Mouse (Mus musculus): Measurements from ENCODE around the gene Plxnc1. TPM values are rescaled to one million over a fixed set of nuclear protein-coding genes. Genes with fewer than 3 reads are reported as not detected.

The Plxnc1 gene
- polyA plus RNA-seq, 1 experiment from 2014 or later = 8.1 TPM

DNA sequence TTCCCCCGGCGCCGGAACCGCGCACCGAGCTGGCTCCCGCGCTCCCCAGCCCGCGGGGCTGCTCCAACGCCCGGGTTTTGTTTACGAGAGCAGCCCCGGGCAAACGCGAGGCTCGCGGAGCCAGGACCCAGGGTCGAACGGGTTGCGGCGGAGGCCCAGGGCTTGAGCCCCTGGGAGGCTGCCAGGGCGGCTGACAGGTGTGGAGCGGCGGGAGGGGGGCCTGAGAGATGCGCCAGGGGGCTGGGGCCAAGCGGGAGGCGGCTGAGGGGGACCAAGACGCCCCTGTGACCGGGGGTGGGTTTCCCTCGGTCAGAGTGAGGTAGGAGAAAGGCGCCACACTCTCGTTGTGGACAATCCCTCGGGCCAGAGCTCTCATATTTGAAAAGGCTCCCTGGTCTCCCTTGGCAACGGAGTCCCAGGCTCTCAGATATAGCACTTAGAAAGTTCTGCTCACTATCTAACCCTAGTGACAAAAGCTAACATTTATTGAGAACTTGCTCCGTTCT, 624 bp upstream of the Plxnc1 start:
- H3K9ac ChIP-seq = peak overlapping the region; percentile 91

DNA sequence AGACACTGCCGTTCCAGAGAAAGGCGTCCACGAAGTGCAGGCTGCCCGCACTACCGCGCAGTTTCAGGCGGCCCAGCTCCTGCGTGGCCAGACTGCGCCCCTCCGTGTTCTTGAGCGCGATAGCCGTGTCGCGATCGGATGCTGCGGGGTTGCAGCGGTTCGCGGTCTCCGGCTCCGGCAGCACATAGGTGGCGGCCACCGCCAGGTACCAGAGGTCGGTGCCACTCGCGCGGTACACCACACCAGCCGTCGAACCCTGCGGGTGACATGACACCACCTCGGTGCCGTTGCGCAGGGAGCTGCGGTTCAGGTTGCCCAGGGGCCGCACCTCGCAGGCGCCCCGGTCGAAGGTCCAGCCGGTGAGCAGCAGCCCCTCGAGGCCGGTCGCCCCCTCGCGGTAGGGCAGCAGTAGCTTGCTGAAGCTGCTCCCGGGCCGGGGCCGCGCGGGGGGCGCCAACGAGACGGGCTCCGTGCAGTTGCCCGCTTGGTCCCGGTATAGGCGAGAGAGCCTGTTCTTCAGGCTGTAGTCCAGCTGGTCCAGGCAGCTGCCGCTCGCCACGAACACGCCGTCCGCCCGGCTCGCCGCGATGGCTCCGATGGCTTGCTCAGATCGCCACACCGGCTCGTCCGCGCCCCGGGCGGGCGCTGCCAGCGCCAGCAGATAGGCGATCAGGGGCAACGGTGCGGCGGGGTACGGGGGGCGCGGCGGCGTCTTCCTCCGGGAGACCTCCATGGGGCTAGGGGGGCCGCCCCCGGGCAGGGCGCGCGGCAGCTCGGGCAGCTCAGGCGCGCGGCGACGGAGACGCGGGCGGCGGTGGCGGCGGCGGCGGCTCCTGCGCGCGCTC, 567 bp downstream of the Plxnc1 start:
- peak overlapping the region; percentile 83 for H3K4me2 ChIP-seq
- peak; percentile 30 for ATAC-seq (ENCODE audit: low read depth)
- H3K27ac ChIP-seq (replicated peaks) = peak overlapping the region; percentile 96
- H3K27me3 ChIP-seq = peaks cover 27% of the 10 kb centered on the region
- peaks cover 60% of the 10 kb centered on the region for H3K4me1 ChIP-seq (replicated peaks)
- under 1% methylated on average over 96 of the region's 110 CpGs for WGBS
- H3K9ac ChIP-seq = peak overlapping the region; percentile 91
- no peaks in the 10 kb centered on the region for H3K36me3 ChIP-seq
- no peaks in the 10 kb centered on the region for H3K9me3 ChIP-seq
- H3K4me3 ChIP-seq = peak overlapping the region; percentile 85

More for the DNA sequence above, 624 bp upstream of the Plxnc1 start:
- Histone ChIP-seq H3K4me1 (replicated peaks) (peaks cover 51% of the 10 kb centered on the region), H3K4me2 (peak overlapping the region; percentile 83), H3K36me3 (no peaks in the 10 kb centered on the region), H3K27me3 (peaks cover 23% of the 10 kb centered on the region), H3K4me3 (peak overlapping the region; percentile 85), H3K9me3 (no peaks in the 10 kb centered on the region), H3K27ac (replicated peaks) (peak overlapping the region; percentile 96)
- under 1% methylated on average over 36 of the region's 36 CpGs for WGBS
- ATAC-seq (ENCODE audit: low read depth) = peak; percentile 37

DNA sequence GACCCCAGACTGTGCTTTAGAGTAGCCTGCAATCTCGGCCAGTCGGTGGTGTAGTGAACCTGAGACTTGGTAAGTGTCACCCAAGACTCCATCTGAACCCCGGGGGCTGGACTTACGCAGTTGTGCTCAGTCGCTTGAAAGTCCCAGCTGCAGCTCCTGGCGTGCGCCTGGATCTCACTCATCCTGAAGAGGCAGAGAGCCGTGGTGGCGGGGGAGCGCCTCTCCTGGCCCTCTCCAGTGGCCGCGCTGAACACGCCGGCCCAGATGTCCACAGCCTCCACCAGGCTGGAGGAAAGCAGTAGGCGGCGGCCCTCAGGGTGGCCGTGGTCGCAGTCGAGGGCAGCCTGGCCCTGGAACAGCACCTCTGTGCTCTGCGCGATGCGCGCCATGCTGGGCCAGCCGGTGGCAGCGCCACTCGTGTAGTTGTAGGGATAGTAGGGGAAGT, 1.2 kb downstream of the Plxnc1 start:
- Histone ChIP-seq H3K9me3 (no peaks in the 10 kb centered on the region), H3K4me1 (replicated peaks) (peaks cover 60% of the 10 kb centered on the region), H3K27me3 (peaks cover 27% of the 10 kb centered on the region), H3K27ac (replicated peaks) (peak overlapping the region; percentile 96), H3K4me3 (peak overlapping the region; percentile 85), H3K36me3 (no peaks in the 10 kb centered on the region), H3K9ac (peak overlapping the region; percentile 91), H3K4me2 (peak overlapping the region; percentile 83)
- ATAC-seq (ENCODE audit: low read depth) = peak; percentile 21
- under 1% methylated on average over 26 of the region's 26 CpGs for WGBS

DNA sequence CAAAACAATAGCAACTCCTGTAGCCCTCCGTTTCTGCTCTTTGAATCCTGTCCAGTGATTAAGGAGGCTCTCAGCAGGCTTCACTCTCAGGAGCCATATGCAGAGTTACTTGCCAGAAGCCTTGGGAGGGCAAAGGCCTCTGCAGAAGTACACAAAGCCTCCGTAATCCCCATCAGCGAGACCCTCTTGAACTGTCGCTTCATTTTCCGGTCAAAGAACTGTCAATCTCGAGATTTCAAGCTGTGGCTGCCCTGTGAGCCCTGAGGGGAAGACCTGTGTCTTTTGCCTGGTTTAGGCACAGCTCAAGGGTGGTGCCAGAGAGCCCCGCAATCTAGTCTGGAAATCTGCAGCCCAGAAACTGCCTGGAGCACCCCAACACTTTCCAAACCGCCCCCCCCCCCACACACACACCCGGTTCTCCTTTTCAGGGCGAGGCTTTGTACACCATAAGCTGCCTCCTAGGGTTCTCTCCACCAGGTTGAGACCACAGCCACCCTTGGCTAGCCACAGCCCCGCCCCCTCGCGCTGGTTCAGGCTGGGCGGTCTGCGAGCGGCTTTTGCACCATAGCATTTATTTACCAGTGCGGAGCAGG, 2.1 kb downstream of the Plxnc1 start:
- WGBS = under 1% methylated on average over 17 of the region's 17 CpGs
- Histone ChIP-seq H3K27ac (replicated peaks) (peak overlapping the region; percentile 96), H3K4me2 (peak overlapping the region; percentile 83), H3K4me3 (peak overlapping the region; percentile 85), H3K36me3 (no peaks in the 10 kb centered on the region), H3K9ac (peak overlapping the region; percentile 91), H3K27me3 (peaks cover 33% of the 10 kb centered on the region), H3K9me3 (no peaks in the 10 kb centered on the region), H3K4me1 (replicated peaks) (peaks cover 60% of the 10 kb centered on the region)
- ATAC-seq (ENCODE audit: low read depth) = no peak

DNA sequence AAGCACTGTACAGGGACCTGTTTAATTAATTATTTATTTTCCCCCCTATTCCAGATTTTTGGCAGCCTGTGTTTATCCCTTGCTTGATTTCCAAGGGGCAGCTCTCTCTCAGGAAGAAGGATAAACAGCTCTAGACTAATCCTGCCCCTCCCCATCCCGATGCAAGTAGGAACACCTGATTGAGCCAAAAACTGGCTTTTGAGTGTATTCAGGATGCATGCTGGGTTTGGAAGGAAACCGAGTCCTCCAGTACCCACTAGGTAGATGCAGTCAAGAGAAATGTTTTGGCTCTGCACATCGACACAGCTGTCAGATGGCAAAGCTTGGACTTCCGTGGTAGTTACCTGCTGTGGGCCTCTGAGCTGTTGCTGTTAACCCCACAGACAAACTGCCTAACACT, 3.1 kb downstream of the Plxnc1 start:
- ATAC-seq (ENCODE audit: low read depth) = no peak
- Histone ChIP-seq H3K9me3 (no peaks in the 10 kb centered on the region), H3K27ac (replicated peaks) (no peak overlapping the region), H3K4me3 (peak overlapping the region; percentile 85), H3K27me3 (peaks cover 32% of the 10 kb centered on the region), H3K36me3 (no peaks in the 10 kb centered on the region), H3K9ac (peak overlapping the region; percentile 91), H3K4me1 (replicated peaks) (peaks cover 60% of the 10 kb centered on the region), H3K4me2 (peak overlapping the region; percentile 83)
- WGBS = 4% methylated on average over 4 of the region's 4 CpGs

DNA sequence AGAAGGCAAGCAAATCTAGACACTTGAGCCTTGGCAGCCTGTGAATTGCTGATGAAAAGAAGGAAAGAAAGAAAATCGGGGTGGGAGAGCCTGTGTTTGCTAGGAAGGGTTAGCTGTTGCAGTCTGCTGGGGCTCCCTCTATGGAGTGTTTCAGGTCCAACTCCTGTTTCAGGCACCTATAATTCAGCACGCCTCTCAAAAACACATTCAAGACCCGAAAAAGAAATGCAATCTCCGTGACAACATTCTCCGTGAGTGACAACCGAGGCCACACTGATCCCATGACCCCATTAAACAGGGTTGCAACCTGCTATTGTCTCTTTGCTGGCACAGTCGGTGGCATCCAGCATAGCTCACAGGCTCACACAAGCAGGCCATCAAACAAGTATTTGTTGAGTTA, 3.8 kb downstream of the Plxnc1 start:
- Histone ChIP-seq H3K27me3 (peaks cover 24% of the 10 kb centered on the region), H3K27ac (replicated peaks) (0 out of 2 replicates have a peak overlapping the region, but pooled peaks have one; percentile 49), H3K4me2 (peak overlapping the region; percentile 83), H3K4me3 (peak overlapping the region; percentile 85), H3K4me1 (replicated peaks) (peaks cover 52% of the 10 kb centered on the region), H3K9ac (peak overlapping the region; percentile 55), H3K9me3 (no peaks in the 10 kb centered on the region), H3K36me3 (no peaks in the 10 kb centered on the region)
- 9% methylated on average over 7 of the region's 7 CpGs for WGBS
- ATAC-seq (ENCODE audit: low read depth) = no peak

DNA sequence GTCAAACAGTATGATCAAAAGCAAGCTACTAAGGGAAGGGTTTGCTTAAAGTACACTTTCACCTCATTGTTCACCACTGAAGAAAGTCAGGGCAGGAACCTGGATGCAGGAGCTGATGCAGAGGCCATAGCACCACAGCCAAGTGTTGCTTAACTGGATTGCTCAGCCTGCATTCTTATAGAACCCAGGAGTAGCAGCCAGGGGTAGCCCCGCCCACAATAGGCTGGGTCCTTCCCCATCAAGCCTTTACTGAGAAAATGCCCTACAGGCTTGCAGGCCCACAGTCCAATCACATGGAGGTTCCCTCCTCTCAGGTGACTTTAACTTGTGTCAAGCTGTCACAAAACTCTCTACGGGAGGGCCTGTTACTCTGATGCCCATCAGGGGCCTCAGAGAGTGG, 4.6 kb downstream of the Plxnc1 start:
- peak overlapping the region; percentile 85 for H3K4me3 ChIP-seq
- peak overlapping the region; percentile 55 for H3K9ac ChIP-seq
- H3K27ac ChIP-seq (replicated peaks) = no peak overlapping the region

DNA sequence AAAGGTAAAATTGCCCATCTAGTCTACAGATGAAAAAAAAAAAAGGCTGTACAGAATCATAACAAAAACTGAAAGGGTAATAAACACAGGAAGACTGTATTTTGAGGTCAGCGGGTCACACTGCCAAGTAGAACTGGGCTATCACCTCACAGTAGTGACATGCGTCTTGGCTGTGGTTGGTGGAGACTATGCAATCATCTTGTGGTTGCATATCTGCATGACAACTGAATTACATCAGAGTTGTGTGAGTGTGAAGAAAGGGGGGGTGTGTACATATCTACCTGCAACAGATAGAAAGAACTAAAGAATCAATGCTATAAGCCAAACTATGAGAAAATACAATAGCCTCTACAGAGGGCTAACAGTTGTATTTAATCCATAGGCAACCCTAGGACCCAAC, 5.7 kb downstream of the Plxnc1 start:
- no peak overlapping the region for H3K9ac ChIP-seq
- H3K36me3 ChIP-seq = no peaks in the 10 kb centered on the region
- peaks cover 48% of the 10 kb centered on the region for H3K4me1 ChIP-seq (replicated peaks)
- H3K4me3 ChIP-seq = no peak overlapping the region
- no peak for ATAC-seq (ENCODE audit: low read depth)
- H3K9me3 ChIP-seq = no peaks in the 10 kb centered on the region
- no peak overlapping the region for H3K4me2 ChIP-seq
- peaks cover 21% of the 10 kb centered on the region for H3K27me3 ChIP-seq
- WGBS = 100% methylated on average over 2 of the region's 2 CpGs
- H3K27ac ChIP-seq (replicated peaks) = no peak overlapping the region

More for the DNA sequence above, 4.6 kb downstream of the Plxnc1 start:
- Histone ChIP-seq H3K4me2 (peak overlapping the region; percentile 83), H3K27me3 (peaks cover 21% of the 10 kb centered on the region), H3K36me3 (no peaks in the 10 kb centered on the region), H3K4me1 (replicated peaks) (peaks cover 45% of the 10 kb centered on the region), H3K9me3 (no peaks in the 10 kb centered on the region)
- no peak for ATAC-seq (ENCODE audit: low read depth)
- 39% methylated on average over 2 of the region's 2 CpGs for WGBS

DNA sequence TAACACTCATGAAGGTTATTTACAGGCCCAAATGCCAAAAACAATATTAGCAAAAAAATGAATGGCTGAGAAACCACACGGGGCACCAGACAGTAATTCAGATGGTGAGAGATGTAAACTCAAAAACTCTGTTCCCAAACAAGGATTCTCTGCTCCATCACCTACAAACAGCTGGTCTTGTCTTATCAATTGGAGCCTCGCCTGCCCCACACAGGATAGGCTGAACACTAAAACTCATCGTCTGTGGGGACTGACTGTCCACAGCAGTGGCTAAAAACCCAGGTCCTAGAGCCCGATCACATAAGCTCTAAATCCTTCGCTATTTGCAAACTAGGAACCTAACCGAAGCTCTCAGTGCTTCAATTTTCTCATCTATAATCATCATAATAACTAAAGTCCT, 6.3 kb downstream of the Plxnc1 start:
- H3K9me3 ChIP-seq = no peaks in the 10 kb centered on the region
- no peaks in the 10 kb centered on the region for H3K36me3 ChIP-seq
- H3K27ac ChIP-seq (replicated peaks) = no peak overlapping the region
- no peak for ATAC-seq (ENCODE audit: low read depth)
- peaks cover 45% of the 10 kb centered on the region for H3K4me1 ChIP-seq (replicated peaks)
- no peak overlapping the region for H3K4me3 ChIP-seq
- no peak overlapping the region for H3K9ac ChIP-seq
- WGBS = 89% methylated on average over 6 of the region's 6 CpGs
- no peak overlapping the region for H3K4me2 ChIP-seq
- peaks cover 21% of the 10 kb centered on the region for H3K27me3 ChIP-seq

DNA sequence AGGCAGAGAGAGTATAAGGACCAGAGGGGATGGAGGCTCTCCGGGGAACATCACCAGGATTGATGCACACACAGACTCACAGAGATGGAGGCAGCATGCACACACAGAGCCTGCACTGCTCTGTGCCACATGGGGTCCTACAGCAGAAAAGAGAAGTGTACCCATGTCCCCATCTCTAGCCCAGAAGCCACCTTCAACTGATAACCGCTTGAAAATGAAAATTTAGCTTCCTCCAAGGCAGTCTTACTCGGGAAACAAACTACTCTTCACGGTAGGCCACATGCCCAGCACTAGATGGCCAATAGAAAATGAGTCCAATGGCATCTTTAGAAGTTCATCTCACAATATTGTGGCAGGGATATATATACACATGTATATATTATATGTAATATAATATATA, 9.4 kb downstream of the Plxnc1 start:
- Histone ChIP-seq H3K4me3 (no peak overlapping the region), H3K4me2 (no peak overlapping the region), H3K9me3 (no peaks in the 10 kb centered on the region), H3K36me3 (no peaks in the 10 kb centered on the region), H3K4me1 (replicated peaks) (peaks cover 29% of the 10 kb centered on the region), H3K27me3 (peaks cover 13% of the 10 kb centered on the region), H3K27ac (replicated peaks) (no peak overlapping the region), H3K9ac (no peak overlapping the region)
- 90% methylated on average over 4 of the region's 4 CpGs for WGBS
- ATAC-seq (ENCODE audit: low read depth) = no peak

DNA sequence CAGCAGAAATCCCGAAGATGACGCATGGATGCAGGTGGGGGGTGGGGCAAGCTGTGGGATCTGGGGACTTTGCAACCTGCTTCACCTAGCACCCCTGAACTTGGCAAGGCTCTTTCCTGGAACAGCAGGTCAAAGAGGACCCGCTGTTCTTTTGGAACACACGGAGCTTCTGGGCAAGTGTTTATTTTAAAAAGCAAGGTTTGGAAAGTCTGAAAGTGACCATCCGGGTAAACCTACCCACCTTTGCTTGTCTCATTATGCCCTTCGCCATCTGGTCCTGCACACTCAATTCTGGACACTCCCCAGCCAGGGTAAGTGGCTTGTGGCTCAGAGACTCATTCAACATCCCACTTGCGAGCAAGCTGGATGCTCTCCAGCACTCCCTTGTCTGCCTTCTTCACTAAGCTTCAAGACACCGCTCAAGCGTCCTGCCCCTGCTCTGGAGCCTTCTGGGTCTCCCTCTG, 10.5 kb downstream of the Plxnc1 start:
- Histone ChIP-seq H3K4me3 (no peak overlapping the region), H3K4me2 (no peak overlapping the region), H3K9me3 (no peaks in the 10 kb centered on the region), H3K36me3 (no peaks in the 10 kb centered on the region), H3K27me3 (peaks cover 9% of the 10 kb centered on the region; the same call in 1 of the 2 replicates), H3K27ac (replicated peaks) (no peak overlapping the region), H3K9ac (no peak overlapping the region), H3K4me1 (replicated peaks) (peaks cover 20% of the 10 kb centered on the region)
- ATAC-seq (ENCODE audit: low read depth) = no peak
- 88% methylated on average over 9 of the region's 9 CpGs for WGBS
